Mouse (Mus musculus): ENCODE data around the gene Sc5d.

DNA sequence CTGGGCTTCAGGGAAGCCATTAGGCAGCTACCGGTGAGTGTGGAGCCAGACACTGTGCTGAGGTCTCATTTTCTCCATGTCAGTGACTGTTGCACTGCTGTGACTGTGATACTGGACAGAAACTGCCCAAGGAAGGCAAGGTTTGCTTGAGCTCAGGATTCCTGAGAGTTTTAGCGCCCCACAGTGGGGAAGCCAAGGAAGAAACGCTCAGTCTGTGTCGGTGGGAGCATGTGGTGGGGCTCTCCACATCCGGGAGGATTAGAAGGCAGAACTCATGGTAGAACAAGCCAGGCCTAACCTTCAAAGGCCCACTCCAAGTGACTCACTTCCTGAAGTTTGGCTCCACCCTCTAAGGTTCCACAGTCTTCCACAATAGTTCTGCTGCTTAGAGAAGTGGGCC is 55.6 kb downstream of the Sc5d start:
- no peak for TF ChIP-seq CTCF (IDR thresholded peaks at IDR 0.05; ENCODE audit: insufficient read depth, low read depth, low read length)
- no peak for TF ChIP-seq POLR2A (IDR thresholded peaks at IDR 0.05; ENCODE audit: insufficient read depth, low read depth, low read length)
